Mouse (Mus musculus) stomach, postnatal 0 days (tissue): ENCODE results near the gene Ptprm.

ENCODE experiments used
- CTCF ChIP-seq: IDR thresholded peaks from 2 replicates; pipeline ENCODE4 v1.5.1; 2016; ENCODE audit warnings: antibody characterized with exemption, low read depth, mild to moderate bottlenecking, moderate library complexity
- EP300 ChIP-seq: optimal IDR thresholded peaks from 2 replicates; pipeline ENCODE3; 2016; ENCODE audit warnings: antibody characterized with exemption

DNA sequence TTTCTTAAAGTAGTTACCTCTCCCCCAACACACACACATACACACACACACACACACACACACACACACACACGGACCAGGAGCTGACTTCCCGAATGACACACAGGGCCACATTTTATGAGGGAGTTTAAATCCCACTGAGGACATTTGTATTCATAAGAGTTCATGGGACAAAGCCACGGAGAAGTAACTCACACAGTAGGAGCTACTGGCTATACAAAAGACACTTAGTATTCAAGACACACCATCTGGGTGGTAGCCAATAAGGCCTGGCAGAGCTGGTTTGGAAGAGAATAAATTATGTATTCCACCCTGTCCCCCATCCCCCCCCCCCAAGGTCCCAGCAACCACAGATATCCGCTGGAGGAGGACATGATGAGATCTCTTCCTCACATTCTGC, 344.1 kb downstream of the Ptprm start:
- TF ChIP-seq CTCF (no peak), EP300 (no peak)
